Mouse (Mus musculus): Measurements from ENCODE around the gene Rai1. TPM values are rescaled to one million over a fixed set of nuclear protein-coding genes. Genes with fewer than 3 reads are reported as not detected.

Rai1 gene
- total and polyA plus RNA-seq, 2 experiments from 2014 or later, result 24.9 to 70.0 TPM

DNA sequence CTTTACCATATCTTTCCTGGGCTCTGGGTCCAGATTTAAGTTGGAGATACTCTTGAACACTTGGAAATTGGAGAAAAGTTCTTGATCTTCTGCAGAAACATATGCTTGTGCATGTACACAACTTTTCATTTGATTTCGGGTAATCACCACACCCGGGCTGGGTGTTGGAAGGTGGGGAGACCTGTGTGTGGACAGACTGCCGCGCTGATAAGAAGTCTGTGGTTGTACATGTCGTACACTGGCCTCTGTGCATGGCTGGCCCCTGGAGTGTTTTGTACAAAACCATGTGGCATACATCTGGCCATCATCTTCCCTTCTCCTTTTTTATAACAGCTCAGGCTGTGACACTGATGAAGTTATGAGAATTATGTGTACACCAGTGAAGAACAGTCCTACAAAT, 55.1 kb downstream of the Rai1 start:
- Histone ChIP-seq H3K27ac (no peak overlapping the region), H3K4me3 (ENCODE audit: low read length) (no peak overlapping the region), H3K4me1 (ENCODE audit: insufficient read depth, low read length) (peaks cover 32% of the 10 kb centered on the region), H3K27me3 (ENCODE audit: insufficient read depth, low read length) (no peaks in the 10 kb centered on the region), H3K4me2 (ENCODE audit: low read depth, low read length) (no peak overlapping the region), H3K9ac (replicated peaks; ENCODE audit: low read length) (no peak overlapping the region), H3K36me3 (ENCODE audit: insufficient read depth, low read length) (no peaks in the 10 kb centered on the region; the same call in none of the 2 replicates), H3K9me3 (ENCODE audit: low read length) (no peaks in the 10 kb centered on the region)
- no peak for DNase-seq (ENCODE audit: low spot score)
- ATAC-seq, result no peak
- 88% methylated on average over 5 of the region's 5 CpGs for WGBS
- TF ChIP-seq CTCF (IDR thresholded peaks at IDR 0.05; ENCODE audit: low read depth), result no peak

DNA sequence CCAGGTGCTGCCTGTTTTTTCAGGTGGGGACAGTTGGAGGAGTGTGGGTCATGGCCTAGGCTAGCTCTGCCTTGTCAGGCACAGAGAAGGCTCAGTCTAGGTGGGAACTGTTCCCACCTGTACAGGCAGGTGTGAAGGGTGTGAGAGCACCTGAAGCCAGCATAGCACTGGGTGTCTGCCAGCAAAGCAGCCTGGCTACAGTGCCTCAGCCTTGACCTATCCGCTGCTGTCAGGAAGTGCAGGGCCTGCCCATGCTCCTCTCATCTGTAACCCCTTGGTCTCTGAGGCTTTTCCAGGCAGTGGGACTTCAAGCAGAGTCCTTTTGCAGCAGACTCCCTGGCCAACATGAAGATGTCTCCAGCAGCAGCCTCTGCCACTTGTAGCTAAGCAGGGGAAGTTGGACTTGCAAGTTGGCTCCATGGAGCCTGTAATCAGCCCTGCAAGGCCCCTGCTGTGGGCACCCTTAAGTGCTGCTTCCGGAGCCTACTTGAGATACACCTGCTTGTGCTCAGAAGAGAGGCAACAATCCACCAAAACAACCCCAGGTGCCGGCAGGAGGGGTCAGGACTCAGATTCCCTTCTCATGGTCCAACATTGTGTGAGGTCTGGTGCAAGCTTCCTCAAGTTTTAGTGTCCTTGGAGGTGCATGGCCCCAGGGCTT, 55.8 kb downstream of the Rai1 start:
- Histone ChIP-seq H3K27ac (peak overlapping the region; percentile 69; the same call in 1 of the 2 replicates), H3K27me3 (ENCODE audit: insufficient read depth, low read length) (no peaks in the 10 kb centered on the region), H3K4me1 (ENCODE audit: insufficient read depth, low read length) (peaks cover 35% of the 10 kb centered on the region), H3K9me3 (ENCODE audit: low read length) (no peaks in the 10 kb centered on the region), H3K4me3 (ENCODE audit: low read length) (no peak overlapping the region), H3K9ac (replicated peaks; ENCODE audit: low read length) (0 out of 2 replicates have a peak overlapping the region, but pooled peaks have one; percentile 28), H3K4me2 (ENCODE audit: low read depth, low read length) (no peak overlapping the region), H3K36me3 (ENCODE audit: insufficient read depth, low read length) (no peaks in the 10 kb centered on the region; the same call in none of the 2 replicates)
- ATAC-seq (no peak), DNase-seq (ENCODE audit: low spot score) (no peak)
- no peak for TF ChIP-seq CTCF (IDR thresholded peaks at IDR 0.05; ENCODE audit: low read depth)
- WGBS, result 68% methylated on average over 3 of the region's 3 CpGs

DNA sequence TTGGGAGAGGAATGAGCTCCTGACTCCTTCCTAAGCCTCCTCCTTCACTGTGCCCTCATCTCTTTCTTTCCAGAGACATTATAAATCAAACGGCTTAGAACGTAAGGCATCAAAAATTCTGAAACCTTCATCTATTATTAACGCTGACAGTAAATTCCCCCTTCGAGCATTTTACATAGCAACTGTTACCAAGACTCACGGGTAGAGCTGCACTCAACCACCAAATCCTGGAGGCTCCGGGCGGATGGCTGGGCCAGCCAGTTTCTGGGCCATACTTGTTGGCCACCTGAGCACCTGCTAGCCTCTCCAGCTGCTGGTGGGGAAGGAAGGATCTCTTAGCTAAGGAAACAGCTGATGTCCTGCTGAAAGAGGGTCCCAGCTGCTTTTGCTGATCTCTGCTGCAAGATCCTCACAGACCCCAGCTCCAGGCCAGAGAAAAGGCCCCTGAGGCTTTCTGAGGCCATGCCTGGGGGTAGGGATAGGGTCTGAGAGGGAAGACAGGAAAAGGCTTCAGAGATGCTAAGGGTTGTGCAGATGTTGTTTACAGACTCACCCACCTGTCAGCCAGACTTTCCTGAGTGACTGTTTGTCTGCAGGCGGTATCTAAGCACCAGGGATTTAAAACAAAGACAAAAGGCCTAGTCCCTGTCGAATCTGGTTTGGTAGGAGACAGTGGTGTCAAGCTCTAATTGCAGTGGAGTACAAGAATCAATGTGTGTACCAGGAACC, 56.5 kb downstream of the Rai1 start:
- Histone ChIP-seq H3K27me3 (ENCODE audit: insufficient read depth, low read length) (no peaks in the 10 kb centered on the region), H3K9ac (replicated peaks; ENCODE audit: low read length) (peak overlapping the region; percentile 28; the same call in 1 of the 2 replicates), H3K4me2 (ENCODE audit: low read depth, low read length) (peak overlapping the region; percentile 11; the same call in 1 of the 2 replicates), H3K9me3 (ENCODE audit: low read length) (no peaks in the 10 kb centered on the region), H3K27ac (peak overlapping the region; percentile 69), H3K4me3 (ENCODE audit: low read length) (no peak overlapping the region), H3K36me3 (ENCODE audit: insufficient read depth, low read length) (no peaks in the 10 kb centered on the region; the same call in none of the 2 replicates), H3K4me1 (ENCODE audit: insufficient read depth, low read length) (peaks cover 41% of the 10 kb centered on the region)
- no peak for ATAC-seq
- no peak for DNase-seq (ENCODE audit: low spot score)
- WGBS, result 35% methylated on average over 9 of the region's 9 CpGs
- TF ChIP-seq CTCF (IDR thresholded peaks at IDR 0.05; ENCODE audit: low read depth), result no peak

DNA sequence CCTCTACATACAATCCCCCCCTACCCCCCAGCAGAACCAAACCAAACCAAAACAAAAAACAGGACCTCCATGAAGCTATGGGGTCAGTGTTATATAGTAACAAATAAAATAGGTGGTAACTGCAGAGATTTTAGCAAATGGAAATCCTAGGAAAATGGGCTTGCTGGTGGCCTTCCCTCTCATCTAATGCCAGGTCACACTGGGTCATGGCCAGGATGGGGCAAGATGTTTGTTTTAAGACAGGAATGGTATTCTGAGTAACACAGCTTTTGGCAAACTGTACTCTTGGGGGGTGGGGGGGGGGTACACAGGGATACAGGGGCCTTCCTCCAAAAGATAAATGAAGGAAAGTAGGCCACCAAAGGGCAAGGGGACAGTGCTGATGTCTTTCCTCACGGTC, 57.7 kb downstream of the Rai1 start:
- Histone ChIP-seq H3K9me3 (ENCODE audit: low read length) (no peaks in the 10 kb centered on the region), H3K4me3 (ENCODE audit: low read length) (no peak overlapping the region), H3K4me2 (ENCODE audit: low read depth, low read length) (no peak overlapping the region), H3K9ac (replicated peaks; ENCODE audit: low read length) (no peak overlapping the region), H3K27ac (no peak overlapping the region), H3K36me3 (ENCODE audit: insufficient read depth, low read length) (no peaks in the 10 kb centered on the region; the same call in 1 of the 2 replicates), H3K4me1 (ENCODE audit: insufficient read depth, low read length) (peaks cover 45% of the 10 kb centered on the region), H3K27me3 (ENCODE audit: insufficient read depth, low read length) (no peaks in the 10 kb centered on the region)
- 83% methylated on average over 1 of the region's 1 CpGs for WGBS
- DNase-seq (ENCODE audit: low spot score) (no peak), ATAC-seq (no peak)
- TF ChIP-seq CTCF (IDR thresholded peaks at IDR 0.05; ENCODE audit: low read depth), result no peak

DNA sequence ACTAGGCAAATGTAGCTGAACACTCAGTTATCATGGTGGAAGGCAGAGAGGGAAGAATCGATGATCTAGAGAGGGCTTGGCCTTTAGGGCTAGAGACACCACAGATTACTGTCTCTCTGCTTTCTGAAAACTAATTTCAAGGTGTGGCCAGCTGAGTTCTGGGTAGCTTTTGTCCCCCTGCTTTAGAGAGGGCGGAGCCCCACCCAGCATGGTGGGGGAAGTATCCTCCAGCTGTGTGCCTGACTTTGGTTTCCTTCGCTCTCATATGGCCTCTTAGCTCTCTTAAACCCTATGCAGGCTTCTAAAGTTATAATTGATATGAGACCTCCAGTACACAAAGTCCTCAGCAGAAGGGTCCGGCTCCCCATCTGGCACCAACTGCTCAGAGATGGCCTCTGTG, 58.5 kb downstream of the Rai1 start:
- TF ChIP-seq CTCF (IDR thresholded peaks at IDR 0.05; ENCODE audit: low read depth), result no peak
- DNase-seq (ENCODE audit: low spot score), result no peak
- H3K9me3 ChIP-seq (ENCODE audit: low read length), result no peaks in the 10 kb centered on the region
- 86% methylated on average over 4 of the region's 4 CpGs for WGBS
- no peaks in the 10 kb centered on the region for H3K27me3 ChIP-seq (ENCODE audit: insufficient read depth, low read length)
- no peak overlapping the region for H3K4me2 ChIP-seq (ENCODE audit: low read depth, low read length)
- H3K4me3 ChIP-seq (ENCODE audit: low read length), result no peak overlapping the region
- no peak for ATAC-seq
- H3K4me1 ChIP-seq (ENCODE audit: insufficient read depth, low read length), result peaks cover 54% of the 10 kb centered on the region
- H3K36me3 ChIP-seq (ENCODE audit: insufficient read depth, low read length), result no peaks in the 10 kb centered on the region; the same call in 1 of the 2 replicates
- H3K27ac ChIP-seq, result peak overlapping the region; percentile 62; the same call in 1 of the 2 replicates
- no peak overlapping the region for H3K9ac ChIP-seq (replicated peaks; ENCODE audit: low read length)

DNA sequence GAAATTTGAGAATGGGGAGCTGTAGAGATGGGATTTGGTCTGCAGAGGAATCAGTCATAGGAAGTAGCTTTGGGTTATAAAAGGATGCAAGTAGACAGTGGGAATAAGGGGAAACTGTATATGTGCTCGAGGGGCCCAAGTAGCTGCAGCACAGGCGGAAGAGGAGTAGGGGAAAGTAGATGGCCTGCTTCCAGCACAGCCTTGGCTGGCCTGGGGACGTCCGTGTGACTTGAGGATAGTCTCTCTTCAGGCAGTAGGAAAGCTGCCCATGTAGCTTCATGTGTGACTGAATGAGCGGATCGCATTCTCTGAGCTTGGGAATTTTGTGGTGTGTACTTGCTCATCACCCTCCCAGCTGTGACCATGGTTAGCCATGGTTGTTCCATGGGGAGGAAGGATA, 59.6 kb downstream of the Rai1 start:
- DNase-seq (ENCODE audit: low spot score) (peak; percentile 44), ATAC-seq (no peak)
- H3K27ac ChIP-seq, result peak overlapping the region; percentile 62
- no peak overlapping the region for H3K9ac ChIP-seq (replicated peaks; ENCODE audit: low read length)
- H3K27me3 ChIP-seq (ENCODE audit: insufficient read depth, low read length), result no peaks in the 10 kb centered on the region
- H3K4me1 ChIP-seq (ENCODE audit: insufficient read depth, low read length), result peaks cover 57% of the 10 kb centered on the region
- H3K9me3 ChIP-seq (ENCODE audit: low read length), result no peaks in the 10 kb centered on the region
- TF ChIP-seq CTCF (IDR thresholded peaks at IDR 0.05; ENCODE audit: low read depth), result no peak
- H3K36me3 ChIP-seq (ENCODE audit: insufficient read depth, low read length), result no peaks in the 10 kb centered on the region; the same call in 1 of the 2 replicates
- no peak overlapping the region for H3K4me3 ChIP-seq (ENCODE audit: low read length)
- WGBS, result 50% methylated on average over 6 of the region's 6 CpGs
- H3K4me2 ChIP-seq (ENCODE audit: low read depth, low read length), result no peak overlapping the region
